Mouse (Mus musculus) forebrain, embryonic 10.5 days (tissue): ENCODE results near the gene Arf6. TPM values are rescaled to one million over a fixed set of nuclear protein-coding genes. Genes with fewer than 3 reads are reported as not detected.

ENCODE experiments used
- DNase-seq: peaks from one replicate; pipeline ENCODE4 v3.0.0-alpha.2; 2017; ENCODE audit warnings: low spot score; ENCODE audit errors: extremely low spot score
- H3K27ac ChIP-seq: fragments of 300-500 bp; sonication (generic); 2 replicates; pipeline ENCODE4 v1.5.1; 2016; ENCODE audit warnings: mild to moderate bottlenecking
- H3K27me3 ChIP-seq: fragments of 300-500 bp; sonication (generic); 2 replicates; pipeline ENCODE4 v1.6.1; 2016; ENCODE audit warnings: mild to moderate bottlenecking; ENCODE audit not compliant: poor library complexity, severe bottlenecking
- H3K36me3 ChIP-seq: fragments of 300-500 bp; sonication (generic); replicated peaks from 2 replicates; pipeline ENCODE4 v1.6.1; 2016; ENCODE audit warnings: mild to moderate bottlenecking, moderate library complexity
- H3K4me1 ChIP-seq: fragments of 300-500 bp; sonication (generic); 2 replicates; pipeline ENCODE4 v1.6.1; 2016
- H3K4me3 ChIP-seq: fragments of 300-500 bp; sonication (generic); 2 replicates; pipeline ENCODE4 v1.5.1; 2016; ENCODE audit warnings: mild to moderate bottlenecking, moderate library complexity
- H3K9me3 ChIP-seq: fragments of 300-500 bp; sonication (generic); 2 replicates; pipeline ENCODE4 v1.6.1; 2016; ENCODE audit warnings: mild to moderate bottlenecking, moderate library complexity
- WGBS: fragments of 180-500 bp; shearing (Covaris S2); methylation state at CpG from one replicate; pipeline ENCODE4 v1.1.7; 2016; 5-methylcytosine and 5-hydroxymethylcytosine counted together
- polyA plus RNA-seq: library from polyadenylated mRNA; unstranded; fragments of >200 nt; fragmentation: Nextera tagmentation; extraction: Ambion mirVana; gene quantifications from 2 replicates; pipeline ENCODE4 v1.2.1, GENCODE M21; 2016

Gene Arf6
- polyA plus RNA-seq, 1 experiment from 2014 or later = 32.6 TPM

DNA sequence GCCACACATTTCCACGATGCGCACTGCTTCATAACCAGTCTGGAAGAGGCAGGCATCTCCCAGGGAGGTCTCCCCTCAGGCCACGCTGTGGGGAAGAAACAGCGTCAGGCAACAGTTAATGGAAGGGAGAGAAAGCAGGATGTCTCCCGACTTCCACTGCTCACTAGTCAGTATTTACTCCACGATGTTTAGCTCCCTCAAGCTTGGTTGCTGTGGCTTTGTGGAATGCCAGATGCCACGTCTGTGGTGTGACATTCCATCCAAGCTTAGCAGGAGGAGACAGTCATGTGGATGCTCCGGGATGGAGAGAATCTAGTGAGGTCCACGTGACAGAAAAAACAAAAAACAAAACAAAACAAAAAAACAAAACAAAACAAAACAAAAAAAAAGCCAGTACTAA lies 30.1 kb downstream of the Arf6 start:
- no peak overlapping the region for H3K27ac ChIP-seq
- H3K36me3 ChIP-seq = no peaks in the 10 kb centered on the region
- no peak for DNase-seq
- no peaks in the 10 kb centered on the region for H3K27me3 ChIP-seq
- no peaks in the 10 kb centered on the region for H3K9me3 ChIP-seq
- no peak overlapping the region for H3K4me3 ChIP-seq
- WGBS = 71% methylated on average over 9 of the region's 9 CpGs
- no peaks in the 10 kb centered on the region for H3K4me1 ChIP-seq

DNA sequence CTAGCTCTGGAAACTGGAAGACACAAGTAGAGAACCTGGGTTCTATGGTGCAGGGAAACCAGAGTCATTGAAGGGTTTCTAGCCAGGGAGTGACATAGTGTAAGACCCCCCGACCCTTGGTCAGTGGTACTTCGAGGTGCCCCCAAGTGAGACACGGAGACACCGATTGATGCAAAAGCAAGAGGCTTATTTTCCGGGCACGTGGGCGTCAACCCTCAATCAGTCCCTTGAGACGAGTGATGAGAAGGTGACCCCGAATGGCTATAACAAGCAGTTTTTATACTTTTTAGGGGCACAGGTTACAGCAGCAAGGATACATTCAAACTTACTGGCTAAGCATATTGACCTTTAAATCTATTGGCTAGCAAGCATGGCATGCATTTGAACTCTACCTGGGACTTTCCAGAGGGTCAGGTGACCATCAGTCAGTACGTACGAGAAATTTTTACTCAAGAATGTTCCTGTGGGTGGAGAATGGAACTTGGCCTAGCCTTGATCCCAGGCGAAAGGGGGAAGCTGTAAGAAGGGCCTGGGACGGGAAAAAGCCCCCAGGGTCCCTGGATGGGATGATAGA lies 30.7 kb downstream of the Arf6 start:
- no peak for DNase-seq
- 92% methylated on average over 13 of the region's 13 CpGs for WGBS
- no peaks in the 10 kb centered on the region for H3K9me3 ChIP-seq
- H3K27ac ChIP-seq = no peak overlapping the region
- H3K4me1 ChIP-seq = no peaks in the 10 kb centered on the region
- H3K4me3 ChIP-seq = no peak overlapping the region
- no peaks in the 10 kb centered on the region for H3K27me3 ChIP-seq
- no peaks in the 10 kb centered on the region for H3K36me3 ChIP-seq

DNA sequence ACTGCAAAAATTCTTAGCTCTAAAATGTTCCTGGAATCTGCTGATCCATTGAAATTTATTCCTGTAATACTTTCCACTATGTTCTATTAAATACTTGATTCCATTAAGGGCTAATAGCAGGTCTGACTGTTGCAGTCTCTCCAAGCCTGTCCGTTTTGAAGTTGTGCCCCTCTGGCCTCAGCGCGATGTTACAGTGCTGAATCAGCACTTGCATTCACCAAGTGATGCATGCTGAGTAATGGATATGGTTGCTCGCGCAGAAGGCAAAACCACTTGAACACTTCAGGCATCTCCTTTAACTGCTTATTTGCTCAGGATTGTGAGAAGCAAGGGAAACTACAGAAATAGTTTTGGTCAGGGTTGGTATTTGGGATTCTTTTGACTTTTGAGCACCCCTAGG lies 38.8 kb downstream of the Arf6 start:
- Histone ChIP-seq H3K4me1 (0 out of 2 replicates have a peak, but pooled peaks cover 3% of the 10 kb centered on the region), H3K4me3 (no peak overlapping the region), H3K27me3 (no peaks in the 10 kb centered on the region), H3K9me3 (no peaks in the 10 kb centered on the region), H3K36me3 (no peaks in the 10 kb centered on the region), H3K27ac (no peak overlapping the region)
- 83% methylated on average over 5 of the region's 5 CpGs for WGBS
- no peak for DNase-seq

DNA sequence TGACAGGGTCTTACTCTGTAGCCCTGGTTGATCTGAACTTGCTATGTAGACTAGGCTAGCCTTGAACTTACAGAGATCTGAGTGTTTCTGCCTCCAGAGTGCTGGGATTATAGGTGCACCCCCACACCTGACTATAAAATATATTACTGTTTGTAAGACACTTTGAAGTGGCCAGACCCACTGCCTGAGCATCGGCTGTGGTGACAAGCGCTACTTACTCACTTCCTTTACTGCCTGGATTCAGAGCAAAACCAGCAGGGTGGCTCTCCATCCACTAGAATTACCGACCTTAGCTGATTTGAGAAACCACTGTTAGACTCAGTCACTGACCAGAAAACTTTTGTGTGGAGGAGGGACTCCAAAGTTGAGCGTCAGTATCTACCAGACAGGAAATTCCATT lies 40.0 kb downstream of the Arf6 start:
- no peak for DNase-seq
- H3K27ac ChIP-seq = no peak overlapping the region
- 0 out of 2 replicates have a peak, but pooled peaks cover 3% of the 10 kb centered on the region for H3K4me1 ChIP-seq
- WGBS = 78% methylated on average over 4 of the region's 4 CpGs
- no peaks in the 10 kb centered on the region for H3K27me3 ChIP-seq
- H3K9me3 ChIP-seq = no peaks in the 10 kb centered on the region
- H3K36me3 ChIP-seq = no peaks in the 10 kb centered on the region
- H3K4me3 ChIP-seq = no peak overlapping the region

DNA sequence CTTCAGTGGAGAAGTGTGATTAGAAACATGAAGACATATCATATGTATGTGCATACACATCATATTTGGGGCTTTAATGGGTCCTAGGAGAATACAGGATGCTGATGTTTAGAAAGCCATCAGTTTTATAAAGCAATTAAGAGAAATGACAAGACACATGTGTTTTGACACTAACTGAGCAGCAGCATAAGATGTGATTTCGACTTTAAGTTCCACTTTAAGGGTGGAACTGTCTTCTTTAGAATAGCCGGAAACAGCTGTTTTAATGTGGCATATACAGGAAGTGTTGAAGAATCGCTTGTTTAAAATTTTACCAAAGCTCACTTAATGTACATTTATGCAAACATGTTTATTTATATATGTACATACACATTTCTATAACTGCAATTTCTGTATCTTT lies 41.4 kb downstream of the Arf6 start:
- H3K27me3 ChIP-seq = no peaks in the 10 kb centered on the region
- no peak overlapping the region for H3K4me3 ChIP-seq
- no peaks in the 10 kb centered on the region for H3K9me3 ChIP-seq
- 0 out of 2 replicates have a peak, but pooled peaks cover 3% of the 10 kb centered on the region for H3K4me1 ChIP-seq
- DNase-seq = no peak
- 88% methylated on average over 3 of the region's 3 CpGs for WGBS
- H3K27ac ChIP-seq = no peak overlapping the region
- no peaks in the 10 kb centered on the region for H3K36me3 ChIP-seq

DNA sequence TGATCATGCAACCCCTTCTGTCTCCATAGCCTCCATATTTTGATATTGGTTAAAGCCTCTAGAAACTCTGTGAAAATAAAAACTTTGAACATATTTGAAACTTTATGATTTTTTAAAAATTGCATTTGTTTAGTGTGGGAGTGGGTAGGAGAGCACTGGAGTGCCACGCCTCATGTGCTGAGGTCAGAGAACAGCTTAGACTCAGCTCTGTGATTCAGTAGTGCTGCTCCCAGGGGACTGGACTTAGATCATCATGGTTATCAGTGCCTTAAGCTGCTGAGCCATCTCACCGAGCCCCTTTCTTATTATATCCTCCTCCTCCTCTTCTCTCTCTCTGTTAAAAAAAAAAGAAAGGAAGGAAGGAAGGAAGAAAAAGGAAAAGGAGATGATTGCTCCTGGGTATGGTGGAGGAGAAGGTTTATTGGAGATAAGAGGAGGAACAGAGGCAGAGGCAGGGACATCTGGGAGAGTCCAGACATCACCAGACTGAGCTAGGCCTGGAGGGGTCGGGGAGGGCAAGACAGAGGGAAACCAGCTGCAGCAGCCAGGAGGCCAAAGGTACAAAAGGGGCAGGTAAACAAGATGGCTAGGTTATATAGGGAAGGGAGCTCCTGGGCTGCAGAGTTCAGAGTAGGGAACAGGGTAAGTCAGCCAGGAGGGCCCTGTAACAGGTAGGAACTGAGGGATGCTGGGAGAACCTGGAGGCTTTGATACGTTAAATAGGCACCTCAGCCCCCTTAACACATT lies 43.0 kb downstream of the Arf6 start:
- WGBS = 76% methylated on average over 4 of the region's 4 CpGs

DNA sequence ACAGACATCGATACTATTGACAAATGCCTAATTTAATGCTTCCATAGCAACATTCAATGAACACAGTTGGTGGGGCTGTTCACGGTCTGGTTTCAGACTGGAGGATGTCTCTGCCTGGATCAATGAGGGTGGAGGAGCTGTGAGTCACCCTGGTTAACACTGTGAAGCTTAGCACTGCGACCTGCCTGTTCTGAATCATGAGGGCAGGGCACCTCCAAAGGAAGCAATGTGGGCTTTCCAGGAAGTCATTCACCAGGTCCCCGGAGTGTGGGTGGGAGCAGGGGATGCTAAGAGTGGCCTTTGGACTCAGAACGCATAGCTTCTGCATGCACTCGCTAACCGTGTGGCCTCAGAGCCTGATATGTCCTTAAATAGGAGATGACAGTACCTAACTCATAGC lies 44.8 kb downstream of the Arf6 start:
- no peak for DNase-seq
- H3K4me3 ChIP-seq = no peak overlapping the region
- peaks cover 2% of the 10 kb centered on the region; the same call in 1 of the 2 replicates for H3K9me3 ChIP-seq
- peaks cover 11% of the 10 kb centered on the region; the same call in 1 of the 2 replicates for H3K4me1 ChIP-seq
- H3K27ac ChIP-seq = no peak overlapping the region
- 79% methylated on average over 7 of the region's 7 CpGs for WGBS
- no peaks in the 10 kb centered on the region for H3K27me3 ChIP-seq
- H3K36me3 ChIP-seq = no peaks in the 10 kb centered on the region

More for the DNA sequence above, 43.0 kb downstream of the Arf6 start:
- Histone ChIP-seq H3K36me3 (no peaks in the 10 kb centered on the region), H3K9me3 (no peaks in the 10 kb centered on the region), H3K4me1 (0 out of 2 replicates have a peak, but pooled peaks cover 5% of the 10 kb centered on the region), H3K27me3 (no peaks in the 10 kb centered on the region), H3K27ac (no peak overlapping the region), H3K4me3 (no peak overlapping the region)
- no peak for DNase-seq

DNA sequence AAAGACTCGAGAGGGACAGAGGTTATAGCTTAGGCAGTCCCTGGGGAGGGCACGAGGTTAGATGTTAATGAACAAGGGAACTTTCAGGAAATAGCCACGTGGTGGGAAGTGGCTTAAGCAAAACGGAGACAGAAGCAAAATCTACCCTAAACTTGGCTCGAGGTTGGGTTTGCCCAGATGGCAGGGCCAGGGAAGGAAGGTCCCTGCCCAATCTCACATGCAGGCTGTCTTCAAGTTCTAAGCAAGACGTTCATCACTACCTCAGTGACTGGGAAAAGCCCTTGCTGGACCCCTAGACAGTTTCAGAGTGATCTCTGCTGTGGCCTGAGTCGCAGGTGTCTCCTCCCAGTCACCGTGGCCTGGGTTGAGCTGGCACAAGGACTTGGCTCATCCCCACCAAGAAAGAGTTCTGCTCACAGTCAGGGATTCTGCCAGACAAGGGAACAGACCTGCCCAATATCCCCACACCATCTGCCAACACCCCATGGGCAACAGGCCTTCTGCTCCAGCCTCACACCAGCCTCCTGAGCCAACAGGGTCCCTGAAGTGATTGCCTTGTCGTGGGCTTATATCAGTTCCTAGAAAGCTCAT lies 45.8 kb downstream of the Arf6 start:
- no peaks in the 10 kb centered on the region for H3K36me3 ChIP-seq
- peaks cover 12% of the 10 kb centered on the region for H3K9me3 ChIP-seq
- H3K4me3 ChIP-seq = no peak overlapping the region
- no peak overlapping the region for H3K27ac ChIP-seq
- H3K4me1 ChIP-seq = peaks cover 11% of the 10 kb centered on the region; the same call in 1 of the 2 replicates
- no peaks in the 10 kb centered on the region for H3K27me3 ChIP-seq
- WGBS = 66% methylated on average over 9 of the region's 9 CpGs
- no peak for DNase-seq

DNA sequence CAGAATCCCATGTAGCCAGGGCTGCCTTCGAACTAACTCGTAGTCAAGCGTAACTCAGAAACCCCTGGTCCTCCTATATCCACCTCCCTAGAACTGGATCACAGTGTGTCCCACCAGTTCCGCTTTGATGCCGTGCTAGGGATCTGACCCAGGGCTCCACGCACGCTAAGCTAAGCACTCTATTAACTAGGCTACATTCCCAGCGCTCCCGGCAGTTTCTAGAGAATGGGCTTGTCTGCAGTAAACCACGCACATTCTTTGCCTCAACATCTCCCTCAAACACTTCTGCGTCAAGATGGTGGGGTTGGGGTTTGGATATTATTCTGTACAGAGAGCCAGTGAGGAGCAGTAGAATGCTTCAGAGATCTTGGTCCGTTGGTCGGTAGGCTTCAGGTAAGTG lies 46.7 kb downstream of the Arf6 start:
- H3K27ac ChIP-seq = no peak overlapping the region
- no peak overlapping the region for H3K4me3 ChIP-seq
- DNase-seq = no peak
- peaks cover 18% of the 10 kb centered on the region for H3K9me3 ChIP-seq
- H3K27me3 ChIP-seq = no peaks in the 10 kb centered on the region
- peaks cover 3% of the 10 kb centered on the region; the same call in 1 of the 2 replicates for H3K36me3 ChIP-seq
- WGBS = 93% methylated on average over 13 of the region's 13 CpGs
- H3K4me1 ChIP-seq = peaks cover 11% of the 10 kb centered on the region; the same call in 1 of the 2 replicates

DNA sequence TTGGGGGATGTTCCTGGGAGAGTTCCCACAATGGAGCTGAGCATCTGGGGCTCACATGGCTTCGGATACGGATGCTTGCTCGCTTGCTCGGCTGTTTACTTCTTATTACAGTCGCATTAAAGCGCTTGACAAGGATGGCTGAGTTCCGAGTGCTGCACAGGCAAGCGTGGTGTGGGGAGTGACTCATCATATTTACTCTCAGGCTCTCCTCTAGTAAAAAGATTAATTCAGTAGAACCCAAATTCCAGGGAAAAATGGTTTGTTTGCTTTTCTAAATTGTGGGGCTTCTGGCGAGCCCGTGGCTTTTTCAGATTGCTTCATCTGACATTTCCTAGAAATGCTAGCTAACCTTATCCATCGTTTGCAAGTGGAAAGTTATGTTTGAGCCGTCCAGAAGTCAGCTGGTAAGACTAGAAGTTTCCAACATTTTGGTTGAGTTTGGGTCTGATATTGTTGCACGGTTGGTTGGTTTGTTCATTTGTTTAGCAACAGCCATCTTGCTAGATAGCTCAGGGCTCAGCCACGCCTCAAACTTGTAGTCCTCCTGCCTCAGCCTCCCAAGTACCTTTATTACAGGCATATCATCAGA lies 47.2 kb downstream of the Arf6 start:
- Histone ChIP-seq H3K4me3 (no peak overlapping the region), H3K4me1 (peaks cover 11% of the 10 kb centered on the region), H3K27ac (no peak overlapping the region), H3K27me3 (no peaks in the 10 kb centered on the region), H3K36me3 (peaks cover 3% of the 10 kb centered on the region; the same call in 1 of the 2 replicates), H3K9me3 (peaks cover 18% of the 10 kb centered on the region)
- 90% methylated on average over 14 of the region's 14 CpGs for WGBS
- DNase-seq = no peak

DNA sequence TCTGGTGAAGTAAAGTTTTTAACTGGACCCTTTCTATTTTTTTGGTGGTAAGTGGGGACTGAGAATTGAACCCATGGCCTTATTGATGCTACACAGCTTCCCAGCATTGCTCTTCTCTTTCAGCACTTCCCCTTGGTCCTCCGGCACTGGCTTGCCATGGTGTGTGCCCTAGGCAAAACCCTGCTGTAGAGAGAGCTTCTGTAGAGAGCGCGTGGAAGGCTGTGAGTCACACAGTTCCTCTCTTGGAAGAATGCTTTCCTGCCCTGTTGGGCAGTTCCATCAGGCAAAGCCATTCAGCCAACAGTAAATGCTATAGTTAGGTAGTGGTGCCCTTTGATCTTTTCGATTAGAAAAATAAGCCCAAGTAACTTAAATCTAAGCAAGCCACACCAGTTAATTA lies 47.7 kb downstream of the Arf6 start:
- Histone ChIP-seq H3K4me3 (no peak overlapping the region), H3K27ac (no peak overlapping the region), H3K27me3 (no peaks in the 10 kb centered on the region), H3K36me3 (peaks cover 3% of the 10 kb centered on the region; the same call in 1 of the 2 replicates), H3K4me1 (peaks cover 15% of the 10 kb centered on the region), H3K9me3 (peaks cover 18% of the 10 kb centered on the region)
- DNase-seq = no peak
- WGBS = 76% methylated on average over 4 of the region's 4 CpGs

DNA sequence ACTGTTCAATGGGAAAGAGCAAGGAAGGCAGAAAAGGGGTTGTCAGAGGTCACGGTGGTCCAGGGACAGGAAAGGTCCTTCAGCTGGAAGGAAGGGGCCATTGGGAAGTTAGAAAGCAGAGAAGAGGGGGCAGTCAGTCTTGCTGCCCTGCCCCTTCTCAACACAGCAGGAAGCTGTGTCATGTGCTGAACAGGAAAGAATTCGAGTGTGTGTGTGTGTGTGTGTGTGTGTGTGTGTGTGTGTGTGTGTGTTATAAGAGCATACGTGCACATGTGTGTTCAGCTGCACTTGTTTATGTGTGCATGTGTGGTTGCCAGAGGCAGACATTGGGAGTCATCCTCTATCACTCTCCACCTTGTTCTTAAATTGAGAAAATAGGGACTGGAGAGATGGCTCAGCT lies 48.8 kb downstream of the Arf6 start:
- H3K4me3 ChIP-seq = no peak overlapping the region
- H3K27me3 ChIP-seq = no peaks in the 10 kb centered on the region
- peaks cover 3% of the 10 kb centered on the region; the same call in 1 of the 2 replicates for H3K36me3 ChIP-seq
- 0 out of 2 replicates have a peak overlapping the region, but pooled peaks have one; percentile 18 for H3K27ac ChIP-seq
- DNase-seq = no peak
- peaks cover 18% of the 10 kb centered on the region for H3K9me3 ChIP-seq
- H3K4me1 ChIP-seq = peaks cover 21% of the 10 kb centered on the region
- WGBS = 67% methylated on average over 3 of the region's 3 CpGs
